Mouse (Mus musculus): ENCODE data around the gene Strbp. TPM values are rescaled to one million over a fixed set of nuclear protein-coding genes. Genes with fewer than 3 reads are reported as not detected.

The Strbp gene
- polyA plus RNA-seq, 1 experiment from 2014 or later, result 155 TPM

DNA sequence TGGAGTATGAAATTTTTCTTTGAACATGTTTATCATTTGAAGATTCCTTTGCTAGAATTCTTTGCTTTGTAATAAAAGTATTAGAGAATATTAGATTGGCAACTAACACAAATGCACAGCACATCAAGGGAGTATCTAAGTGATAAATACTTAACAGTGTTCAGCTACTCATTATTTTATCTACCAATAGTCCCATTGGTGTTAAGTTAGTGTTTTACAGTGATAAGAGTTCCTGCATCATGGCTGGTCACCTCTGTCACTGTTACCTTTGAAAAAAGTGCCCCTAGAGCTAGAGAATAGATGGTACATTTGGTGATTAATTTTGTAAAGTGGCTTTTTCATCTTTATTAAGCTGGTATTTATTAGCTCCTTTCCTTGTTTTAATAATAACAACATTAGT is 217.3 kb downstream of the Strbp start:
- Histone ChIP-seq H3K36me3 (ENCODE audit: control insufficient read depth, insufficient read depth, low read length) (peaks cover 69% of the 10 kb centered on the region), H3K4me1 (ENCODE audit: control insufficient read depth, insufficient read depth, low read length) (no peaks in the 10 kb centered on the region), H3K4me2 (ENCODE audit: low read length) (no peak overlapping the region), H3K27me3 (ENCODE audit: control insufficient read depth, insufficient read depth, low read length) (no peaks in the 10 kb centered on the region), H3K9ac (replicated peaks; ENCODE audit: low read length) (no peak overlapping the region), H3K27ac (replicated peaks; ENCODE audit: low read depth, low read length) (no peak overlapping the region), H3K4me3 (replicated peaks; ENCODE audit: low read depth, low read length) (no peak overlapping the region), H3K9me3 (ENCODE audit: control insufficient read depth, low read length) (no peaks in the 10 kb centered on the region)
- DNase-seq (no peak), ATAC-seq (ENCODE audit: low FRiP score, low TSS enrichment) (no peak)

DNA sequence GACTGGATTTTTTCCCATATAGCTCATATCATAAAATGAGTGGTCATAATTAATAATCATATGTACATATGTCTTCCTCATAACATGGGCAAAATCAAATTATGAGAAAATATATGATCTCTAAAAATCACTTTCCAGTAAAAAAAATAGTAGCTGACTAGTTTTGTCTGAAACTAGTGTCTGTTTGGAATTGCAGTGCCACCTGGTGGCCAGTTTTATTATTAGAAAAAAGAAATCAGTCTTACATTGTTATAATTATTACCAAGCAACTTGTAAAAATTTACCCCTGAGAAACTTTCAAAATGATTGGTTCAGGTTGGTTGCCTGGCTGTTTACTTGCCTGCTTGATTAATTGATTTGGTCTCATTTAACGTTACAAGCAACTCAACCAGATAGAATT is 218.3 kb downstream of the Strbp start:
- H3K4me2 ChIP-seq (ENCODE audit: low read length), result no peak overlapping the region
- no peak overlapping the region for H3K27ac ChIP-seq (replicated peaks; ENCODE audit: low read depth, low read length)
- WGBS, result 88% methylated on average over 1 of the region's 1 CpGs
- H3K4me3 ChIP-seq (replicated peaks; ENCODE audit: low read depth, low read length), result no peak overlapping the region
- ATAC-seq (ENCODE audit: low FRiP score, low TSS enrichment) (no peak), DNase-seq (peak; percentile 83)
- no peaks in the 10 kb centered on the region for H3K9me3 ChIP-seq (ENCODE audit: control insufficient read depth, low read length)
- H3K4me1 ChIP-seq (ENCODE audit: control insufficient read depth, insufficient read depth, low read length), result no peaks in the 10 kb centered on the region
- H3K27me3 ChIP-seq (ENCODE audit: control insufficient read depth, insufficient read depth, low read length), result no peaks in the 10 kb centered on the region
- no peak overlapping the region for H3K9ac ChIP-seq (replicated peaks; ENCODE audit: low read length)
- H3K36me3 ChIP-seq (ENCODE audit: control insufficient read depth, insufficient read depth, low read length), result peaks cover 65% of the 10 kb centered on the region

DNA sequence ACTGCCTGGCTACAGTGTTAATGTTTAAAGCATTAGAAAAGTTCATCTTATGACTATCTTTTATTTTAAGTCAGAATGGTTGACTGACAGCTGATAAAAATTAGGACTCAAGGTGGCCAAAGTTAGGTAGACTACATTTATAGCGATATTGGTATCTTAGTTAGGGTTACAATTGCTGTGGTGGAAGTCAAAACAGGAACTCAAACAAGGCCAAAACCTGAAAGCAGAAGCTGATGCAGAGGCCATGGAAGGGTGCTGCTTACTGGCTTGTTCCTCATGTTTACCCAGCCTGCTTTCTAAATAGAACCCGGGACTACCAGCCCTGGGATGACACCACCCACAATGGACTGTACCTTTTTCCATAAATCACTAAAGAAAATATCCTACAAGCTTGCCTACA is 219.5 kb downstream of the Strbp start:
- H3K4me2 ChIP-seq (ENCODE audit: low read length), result no peak overlapping the region
- H3K9ac ChIP-seq (replicated peaks; ENCODE audit: low read length), result no peak overlapping the region
- ATAC-seq (ENCODE audit: low FRiP score, low TSS enrichment), result no peak
- 96% methylated on average over 2 of the region's 2 CpGs for WGBS
- no peaks in the 10 kb centered on the region for H3K4me1 ChIP-seq (ENCODE audit: control insufficient read depth, insufficient read depth, low read length)
- no peak overlapping the region for H3K27ac ChIP-seq (replicated peaks; ENCODE audit: low read depth, low read length)
- H3K9me3 ChIP-seq (ENCODE audit: control insufficient read depth, low read length), result no peaks in the 10 kb centered on the region
- no peak overlapping the region for H3K4me3 ChIP-seq (replicated peaks; ENCODE audit: low read depth, low read length)
- no peak for DNase-seq
- H3K27me3 ChIP-seq (ENCODE audit: control insufficient read depth, insufficient read depth, low read length), result no peaks in the 10 kb centered on the region
- H3K36me3 ChIP-seq (ENCODE audit: control insufficient read depth, insufficient read depth, low read length), result peaks cover 53% of the 10 kb centered on the region

DNA sequence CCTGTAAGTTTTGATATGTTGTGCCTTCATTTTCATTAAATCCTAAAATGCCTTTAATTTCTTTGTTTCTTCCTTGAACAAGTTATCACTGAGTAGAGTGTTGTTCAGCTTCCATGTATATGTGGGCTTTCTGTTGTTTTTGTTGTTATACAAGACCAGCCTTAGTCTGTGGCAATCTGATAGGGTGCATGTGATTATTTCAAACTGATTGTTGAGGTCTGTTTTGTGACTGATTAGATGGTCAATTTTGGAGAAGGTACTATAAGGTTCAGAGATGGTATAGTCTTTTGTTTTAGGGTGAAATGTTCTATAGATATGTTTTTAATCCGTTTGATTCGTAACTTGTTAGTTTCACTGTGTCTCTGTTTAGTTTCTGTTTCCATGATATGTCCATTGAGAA is 223.6 kb downstream of the Strbp start:
- no peaks in the 10 kb centered on the region for H3K4me1 ChIP-seq (ENCODE audit: control insufficient read depth, insufficient read depth, low read length)
- WGBS, result 97% methylated on average over 2 of the region's 2 CpGs
- H3K36me3 ChIP-seq (ENCODE audit: control insufficient read depth, insufficient read depth, low read length), result peaks cover 57% of the 10 kb centered on the region
- H3K4me2 ChIP-seq (ENCODE audit: low read length), result no peak overlapping the region
- no peak overlapping the region for H3K27ac ChIP-seq (replicated peaks; ENCODE audit: low read depth, low read length)
- H3K9me3 ChIP-seq (ENCODE audit: control insufficient read depth, low read length), result no peaks in the 10 kb centered on the region
- ATAC-seq (ENCODE audit: low FRiP score, low TSS enrichment) (no peak), DNase-seq (no peak)
- H3K4me3 ChIP-seq (replicated peaks; ENCODE audit: low read depth, low read length), result no peak overlapping the region
- H3K9ac ChIP-seq (replicated peaks; ENCODE audit: low read length), result no peak overlapping the region
- H3K27me3 ChIP-seq (ENCODE audit: control insufficient read depth, insufficient read depth, low read length), result no peaks in the 10 kb centered on the region

DNA sequence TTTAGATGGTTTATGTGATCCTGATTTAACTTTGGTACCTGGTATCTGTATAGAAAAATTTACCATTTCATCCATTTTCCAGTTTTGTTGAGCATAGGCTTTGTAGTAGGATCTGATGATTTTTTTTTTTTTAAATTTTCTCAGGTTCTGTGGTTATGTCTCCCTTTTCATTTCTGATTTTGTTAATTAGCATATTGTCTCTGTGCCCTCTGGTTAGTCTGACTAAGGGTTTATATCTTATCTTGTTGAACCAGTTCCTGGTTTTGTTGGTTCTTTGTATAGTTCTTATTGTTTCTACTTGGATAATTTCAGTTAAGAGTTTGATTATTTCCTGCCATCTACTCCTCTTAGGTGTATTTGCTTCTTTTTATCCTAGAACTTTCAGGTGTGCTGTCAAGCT is 224.1 kb downstream of the Strbp start:
- ATAC-seq (ENCODE audit: low FRiP score, low TSS enrichment) (no peak), DNase-seq (no peak)
- peaks cover 54% of the 10 kb centered on the region for H3K36me3 ChIP-seq (ENCODE audit: control insufficient read depth, insufficient read depth, low read length)
- H3K9me3 ChIP-seq (ENCODE audit: control insufficient read depth, low read length), result no peaks in the 10 kb centered on the region
- no peaks in the 10 kb centered on the region for H3K4me1 ChIP-seq (ENCODE audit: control insufficient read depth, insufficient read depth, low read length)
- H3K9ac ChIP-seq (replicated peaks; ENCODE audit: low read length), result no peak overlapping the region
- no peak overlapping the region for H3K27ac ChIP-seq (replicated peaks; ENCODE audit: low read depth, low read length)
- H3K4me2 ChIP-seq (ENCODE audit: low read length), result no peak overlapping the region
- no peaks in the 10 kb centered on the region for H3K27me3 ChIP-seq (ENCODE audit: control insufficient read depth, insufficient read depth, low read length)
- no peak overlapping the region for H3K4me3 ChIP-seq (replicated peaks; ENCODE audit: low read depth, low read length)

DNA sequence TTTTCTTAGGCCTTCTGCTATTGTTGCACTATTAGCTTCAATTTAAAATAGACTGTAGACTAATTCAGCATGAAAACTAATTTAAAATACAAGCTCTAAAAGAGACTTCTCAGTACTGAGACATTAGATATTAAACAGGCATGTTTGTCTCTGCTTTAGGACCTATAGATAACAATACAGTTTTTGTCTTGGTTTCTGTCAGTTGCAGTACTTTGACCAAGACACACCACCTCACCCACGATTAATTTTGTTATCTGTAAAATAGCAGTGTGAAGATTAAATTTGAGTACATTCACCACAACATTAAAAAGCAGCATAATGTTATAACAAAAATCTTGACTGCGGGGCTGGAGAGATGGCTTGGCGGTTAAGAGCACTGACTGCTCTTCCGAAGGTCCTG is 237.4 kb downstream of the Strbp start:
- H3K36me3 ChIP-seq (ENCODE audit: control insufficient read depth, insufficient read depth, low read length), result peaks cover 11% of the 10 kb centered on the region
- no peak overlapping the region for H3K4me2 ChIP-seq (ENCODE audit: low read length)
- DNase-seq, result no peak
- 95% methylated on average over 4 of the region's 4 CpGs for WGBS
- H3K27me3 ChIP-seq (ENCODE audit: control insufficient read depth, insufficient read depth, low read length), result no peaks in the 10 kb centered on the region
- no peak for ATAC-seq (ENCODE audit: low FRiP score, low TSS enrichment)
- H3K4me1 ChIP-seq (ENCODE audit: control insufficient read depth, insufficient read depth, low read length), result no peaks in the 10 kb centered on the region
- H3K9me3 ChIP-seq (ENCODE audit: control insufficient read depth, low read length), result no peaks in the 10 kb centered on the region
- no peak overlapping the region for H3K27ac ChIP-seq (replicated peaks; ENCODE audit: low read depth, low read length)
- no peak overlapping the region for H3K9ac ChIP-seq (replicated peaks; ENCODE audit: low read length)
- no peak overlapping the region for H3K4me3 ChIP-seq (replicated peaks; ENCODE audit: low read depth, low read length)

DNA sequence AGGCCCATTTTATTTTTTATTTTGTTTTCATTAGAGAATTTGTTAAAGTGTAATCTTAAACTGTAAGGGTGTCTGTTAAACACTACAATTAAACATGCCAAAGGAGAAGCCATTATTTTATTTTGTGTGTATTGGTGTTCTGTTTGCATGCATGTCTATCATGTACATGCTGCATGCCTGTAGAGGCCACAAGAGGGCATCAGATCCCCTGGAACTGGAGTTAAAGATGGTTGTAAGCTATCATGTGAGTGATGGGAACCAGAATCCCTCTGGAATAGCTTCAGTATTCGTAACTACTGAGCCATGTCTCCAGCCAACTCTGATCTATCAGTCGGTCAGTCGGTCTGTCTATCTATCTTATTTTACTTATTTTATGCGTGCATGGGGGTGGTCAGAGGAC is 243.0 kb downstream of the Strbp start:
- ATAC-seq (ENCODE audit: low FRiP score, low TSS enrichment) (no peak), DNase-seq (no peak)
- H3K9ac ChIP-seq (replicated peaks; ENCODE audit: low read length), result no peak overlapping the region
- no peaks in the 10 kb centered on the region for H3K36me3 ChIP-seq (ENCODE audit: control insufficient read depth, insufficient read depth, low read length)
- H3K4me2 ChIP-seq (ENCODE audit: low read length), result no peak overlapping the region
- no peaks in the 10 kb centered on the region for H3K9me3 ChIP-seq (ENCODE audit: control insufficient read depth, low read length)
- no peaks in the 10 kb centered on the region for H3K27me3 ChIP-seq (ENCODE audit: control insufficient read depth, insufficient read depth, low read length)
- WGBS, result 98% methylated on average over 4 of the region's 4 CpGs
- no peaks in the 10 kb centered on the region for H3K4me1 ChIP-seq (ENCODE audit: control insufficient read depth, insufficient read depth, low read length)
- no peak overlapping the region for H3K27ac ChIP-seq (replicated peaks; ENCODE audit: low read depth, low read length)
- no peak overlapping the region for H3K4me3 ChIP-seq (replicated peaks; ENCODE audit: low read depth, low read length)

DNA sequence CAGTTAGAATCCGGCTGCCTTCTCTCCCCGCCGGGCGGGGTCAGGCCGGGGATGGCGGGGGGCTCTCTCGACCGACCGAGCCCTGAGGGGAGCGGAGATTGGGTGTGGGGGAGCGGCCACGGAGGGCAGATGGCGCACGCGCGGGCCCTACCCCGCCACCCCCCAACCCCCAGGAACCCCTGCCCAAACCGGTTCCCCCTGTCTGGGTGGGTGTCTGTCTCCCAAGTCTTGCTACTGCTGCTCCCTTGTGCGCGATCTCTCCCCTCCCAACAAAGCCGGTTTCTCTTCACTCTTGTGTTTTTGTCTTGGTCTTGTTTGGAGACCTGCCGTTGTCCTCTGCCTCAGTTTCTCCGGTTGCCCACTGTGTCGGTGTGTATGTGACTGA is 251.3 kb downstream of the Strbp start:
- Histone ChIP-seq H3K4me3 (replicated peaks; ENCODE audit: low read depth, low read length) (peak overlapping the region; percentile 94), H3K36me3 (ENCODE audit: control insufficient read depth, insufficient read depth, low read length) (no peaks in the 10 kb centered on the region), H3K27ac (replicated peaks; ENCODE audit: low read depth, low read length) (peak overlapping the region; percentile 87), H3K4me2 (ENCODE audit: low read length) (peak overlapping the region; percentile 95), H3K9me3 (ENCODE audit: control insufficient read depth, low read length) (no peaks in the 10 kb centered on the region), H3K4me1 (ENCODE audit: control insufficient read depth, insufficient read depth, low read length) (peaks cover 13% of the 10 kb centered on the region; the same call in 1 of the 2 replicates), H3K9ac (replicated peaks; ENCODE audit: low read length) (peak overlapping the region; percentile 93), H3K27me3 (ENCODE audit: control insufficient read depth, insufficient read depth, low read length) (no peaks in the 10 kb centered on the region)
- ATAC-seq (ENCODE audit: low FRiP score, low TSS enrichment) (peak; percentile 84), DNase-seq (no peak)
- WGBS, result under 1% methylated on average over 23 of the region's 24 CpGs

DNA sequence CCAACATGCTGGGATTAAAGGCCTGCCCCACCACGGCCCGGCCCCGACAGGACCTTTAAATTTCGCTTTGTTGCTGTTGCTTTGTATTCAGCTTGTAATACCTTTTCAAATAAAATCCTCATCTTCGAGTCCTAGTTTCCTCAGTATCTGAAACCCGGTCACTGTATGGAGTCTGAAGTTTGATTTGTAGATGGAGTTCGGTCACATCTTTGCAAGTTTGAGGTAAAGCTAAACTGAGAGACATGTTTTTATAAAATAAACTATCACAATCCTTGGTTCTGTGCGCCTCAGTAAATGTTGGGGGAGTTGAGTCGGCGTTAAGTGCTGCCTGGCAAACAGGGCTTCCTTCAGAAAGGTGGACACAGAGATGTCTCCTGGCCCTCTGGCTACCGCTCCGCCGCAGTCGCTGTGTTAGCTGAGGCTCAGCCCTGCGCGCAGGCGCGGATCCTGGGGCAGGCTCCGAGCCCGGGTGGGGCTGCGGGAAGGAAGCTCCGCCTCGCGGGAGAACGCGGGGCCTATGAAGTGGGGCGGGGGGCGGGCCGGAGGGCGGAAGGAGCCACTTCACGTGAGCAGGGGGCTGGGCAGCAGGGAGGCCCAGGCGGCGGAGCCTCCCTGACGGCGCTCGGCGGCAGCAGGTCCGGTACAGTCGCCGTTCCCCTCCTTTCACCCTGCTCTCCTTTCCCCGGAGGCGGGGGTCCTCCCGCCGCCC is 251.8 kb downstream of the Strbp start:
- peak overlapping the region; percentile 94 for H3K4me3 ChIP-seq (replicated peaks; ENCODE audit: low read depth, low read length)
- no peaks in the 10 kb centered on the region for H3K36me3 ChIP-seq (ENCODE audit: control insufficient read depth, insufficient read depth, low read length)
- H3K27ac ChIP-seq (replicated peaks; ENCODE audit: low read depth, low read length), result peak overlapping the region; percentile 87
- H3K27me3 ChIP-seq (ENCODE audit: control insufficient read depth, insufficient read depth, low read length), result no peaks in the 10 kb centered on the region
- ATAC-seq (ENCODE audit: low FRiP score, low TSS enrichment), result peak; percentile 98
- WGBS, result 7% methylated on average over 42 of the region's 44 CpGs
- peak overlapping the region; percentile 95 for H3K4me2 ChIP-seq (ENCODE audit: low read length)
- peaks cover 13% of the 10 kb centered on the region; the same call in 1 of the 2 replicates for H3K4me1 ChIP-seq (ENCODE audit: control insufficient read depth, insufficient read depth, low read length)
- peak overlapping the region; percentile 93 for H3K9ac ChIP-seq (replicated peaks; ENCODE audit: low read length)
- no peaks in the 10 kb centered on the region for H3K9me3 ChIP-seq (ENCODE audit: control insufficient read depth, low read length)
- peak; percentile 98 for DNase-seq
